In the genomic region with DNA sequence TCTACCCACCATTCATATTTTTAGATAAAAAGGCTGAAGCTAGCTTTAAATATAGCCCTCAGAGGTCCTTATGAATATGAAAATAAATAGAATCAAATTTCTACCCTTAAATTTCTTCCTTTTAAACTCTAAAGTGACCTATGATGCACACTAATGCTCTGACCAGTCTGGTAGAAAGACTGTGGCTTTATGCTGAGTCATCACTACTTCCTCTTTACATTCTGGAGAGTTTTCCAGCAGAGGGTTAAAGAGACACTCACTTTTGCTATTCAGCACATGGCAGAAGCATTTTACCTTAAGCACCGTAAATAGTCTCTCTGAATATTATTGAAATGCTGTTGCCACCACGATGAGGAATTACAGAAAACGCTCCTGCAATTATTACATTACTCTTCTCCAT, we compare ENCODE assay signal across 25 mouse cellular contexts.
DNase-seq lines count a peak whose midpoint lies in the region; ATAC-seq and TF ChIP-seq lines count a peak whose summit lies in the region.
"Had no signal": no experiment of that assay in that cellular context is flagged by ENCODE, and none has a peak within 500 bp of the region (broad histone marks: within the 10 kb centered on the region; RNA-seq: fewer than 3 reads in every experiment).

No protein-coding gene starts in this region.

- peak in 1 of 2 experiments; percentile 59; a peak in 2 of 4 replicates for TF ChIP-seq EP300 in MEL (IDR thresholded peaks at IDR 0.05; ENCODE audit: low read depth in 1 of 2, low read length in 2 of 2)

- no peak for TF ChIP-seq RAD21 in MEL (IDR thresholded peaks at IDR 0.05; ENCODE audit: low read depth, low read length)

- no peaks in the 10 kb centered on the region for H3K79me2 ChIP-seq in MEL (ENCODE audit: control insufficient read depth, insufficient read depth, low read length, poor library complexity)

- DNase-seq in A20 (ENCODE audit: low read depth, low spot score): peak; percentile 43
- DNase-seq in MEL (ENCODE audit: low read depth, low spot score): peak; percentile 64
- no peak for DNase-seq in right cerebral cortex, postnatal 36 days (ENCODE audit: low spot score in 2 of 2)
- no peak for DNase-seq in T-cell, adult 2 months (ENCODE audit: low spot score)
- no peak for DNase-seq in cerebellum, postnatal 10 days
- DNase-seq in spleen, postnatal 4 days (ENCODE audit: low spot score in 2 of 2): no peak
- DNase-seq: adrenal gland, postnatal 14 days; cerebellum, adult 18-20 months; cerebellum, adult 9-11 months; embryo, embryonic 11 days; gastrocnemius, adult 2 months; gastrocnemius, postnatal 25 days; heart, adult 18-20 months; heart, postnatal 10 days; heart, postnatal 4 days; kidney, adult 18-20 months had no signal

- H3K36me3 ChIP-seq in MEL (ENCODE audit: control insufficient read depth in 1 of 2, insufficient read depth in 2 of 2, low read length in 2 of 2): peaks cover 0 to 9% of the 10 kb centered on the region in 2 experiments; a peak in 2 of 4 replicates
- H3K36me3 ChIP-seq: embryonic facial prominence, embryonic 15.5 days; forebrain, embryonic 10.5 days; G1E; heart, embryonic 10.5 days; hindbrain, embryonic 13.5 days; intestine, embryonic 15.5 days had no signal

- peaks cover 0 to 3% of the 10 kb centered on the region in 2 experiments; a peak in 2 of 4 replicates for H3K27me3 ChIP-seq in MEL (ENCODE audit: control insufficient read depth in 1 of 2, insufficient read depth in 2 of 2, low read length in 2 of 2)
- H3K27me3 ChIP-seq: hindbrain, embryonic 13.5 days; intestine, embryonic 15.5 days had no signal

- H3K9me3 ChIP-seq in MEL (replicated peaks; ENCODE audit: insufficient read depth, low read length): no peaks in the 10 kb centered on the region
- H3K9me3 ChIP-seq: embryonic facial prominence, embryonic 15.5 days; forebrain, embryonic 10.5 days; G1E; heart, embryonic 10.5 days; hindbrain, embryonic 13.5 days; intestine, embryonic 15.5 days had no signal

- H3K4me3 ChIP-seq in MEL (ENCODE audit: control insufficient read depth in 1 of 2, insufficient read depth in 1 of 2, low read depth in 2 of 2, low read length in 2 of 2): no peak overlapping the region
- H3K4me3 ChIP-seq: embryonic facial prominence, embryonic 15.5 days; erythroblast, embryonic 14.5 days; forebrain, embryonic 10.5 days; gastrocnemius, adult 2 months; heart, embryonic 10.5 days; hindbrain, embryonic 13.5 days; intestine, embryonic 15.5 days had no signal

- ATAC-seq in common myeloid progenitor, adult 5-6 weeks (replicated peaks; ENCODE audit: low read depth, poor library complexity, severe bottlenecking): peak; percentile 82
- ATAC-seq: forebrain, embryonic 14.5 days; intestine, embryonic 15.5 days had no signal

- TF ChIP-seq POLR2A in MEL (IDR thresholded peaks at IDR 0.05; ENCODE audit: control insufficient read depth in 1 of 2, insufficient read depth in 1 of 2, low read depth in 1 of 2, low read length in 2 of 2, poor library complexity in 1 of 2): no peak

- no peak overlapping the region for H3K27ac ChIP-seq in MEL (ENCODE audit: control insufficient read depth, low read depth, low read length)
- H3K27ac ChIP-seq: embryonic facial prominence, embryonic 15.5 days; forebrain, embryonic 10.5 days; gastrocnemius, adult 2 months; heart, embryonic 10.5 days; hindbrain, embryonic 13.5 days; intestine, embryonic 15.5 days had no signal

- peaks cover 0 to 3% of the 10 kb centered on the region in 2 experiments; a peak in 1 of 4 replicates for H3K4me1 ChIP-seq in MEL (ENCODE audit: control insufficient read depth in 1 of 2, insufficient read depth in 2 of 2, low read length in 2 of 2)
- H3K4me1 ChIP-seq: heart, embryonic 10.5 days; intestine, embryonic 15.5 days had no signal

- H3K9ac ChIP-seq in MEL (ENCODE audit: control insufficient read depth, low read depth, low read length, poor library complexity, severe bottlenecking): no peak overlapping the region
- H3K9ac ChIP-seq: embryonic facial prominence, embryonic 15.5 days; hindbrain, embryonic 13.5 days; intestine, embryonic 15.5 days had no signal

- TF ChIP-seq CTCF in MEL (IDR thresholded peaks at IDR 0.05 in 2 of 3, conservative IDR thresholded peaks at IDR 0.05 in 1 of 3; ENCODE audit: control insufficient read depth in 1 of 3, insufficient read depth in 1 of 3, low read depth in 2 of 3, low read length in 3 of 3, poor library complexity in 1 of 3, severe bottlenecking in 1 of 3): no peak

TF ChIP-seq in MEL, 35 proteins besides CTCF, POLR2A, EP300 and RAD21:
- no peak for TF ChIP-seq POLR2AphosphoS5 (IDR thresholded peaks at IDR 0.05; ENCODE audit: borderline replicate concordance, low read depth, low read length)
- 0 out of 2 replicates have a peak, but pooled peaks have one; percentile 48 for TF ChIP-seq MYC (IDR thresholded peaks at IDR 0.05; ENCODE audit: low read depth, low read length)
- no peak for TF ChIP-seq SIN3A (IDR thresholded peaks at IDR 0.05; ENCODE audit: low read length)
- no peak for TF ChIP-seq NELFE (IDR thresholded peaks at IDR 0.05; ENCODE audit: low read depth, low read length)
- TF ChIP-seq MAFK (IDR thresholded peaks at IDR 0.05; ENCODE audit: borderline replicate concordance, low read depth, low read length): peak; percentile 97
- no peak for TF ChIP-seq ZKSCAN1 (IDR thresholded peaks at IDR 0.05; ENCODE audit: low read depth, low read length)
- no peak for TF ChIP-seq E2F4 (IDR thresholded peaks at IDR 0.05; ENCODE audit: borderline replicate concordance, low read depth, low read length)
- TF ChIP-seq SMC3 (IDR thresholded peaks at IDR 0.05; ENCODE audit: low read depth, low read length): no peak
- TF ChIP-seq GATA1 (IDR thresholded peaks at IDR 0.05; ENCODE audit: low read depth, low read length): no peak
- TF ChIP-seq MAX (IDR thresholded peaks at IDR 0.05; ENCODE audit: low read length): no peak
- TF ChIP-seq NRF1 (IDR thresholded peaks at IDR 0.05; ENCODE audit: insufficient read depth, low read depth, low read length, poor library complexity, severe bottlenecking): no peak

Comparison
In these comparisons a context has a peak if more than half of its experiments do, and no peak if none do; other contexts are left out.
1. DNase-seq: peak in A20 (single experiment) and MEL (single experiment); none in right cerebral cortex, postnatal 36 days (0 of 2), T-cell, adult 2 months (single experiment), cerebellum, postnatal 10 days (0 of 2) and spleen, postnatal 4 days (0 of 2).